Mouse (Mus musculus): ENCODE measurements around the gene Ccdc180. TPM values are rescaled to one million over a fixed set of nuclear protein-coding genes. Genes with fewer than 3 reads are reported as not detected.

Gene Ccdc180
- total RNA-seq, 1 experiment = not detected

DNA sequence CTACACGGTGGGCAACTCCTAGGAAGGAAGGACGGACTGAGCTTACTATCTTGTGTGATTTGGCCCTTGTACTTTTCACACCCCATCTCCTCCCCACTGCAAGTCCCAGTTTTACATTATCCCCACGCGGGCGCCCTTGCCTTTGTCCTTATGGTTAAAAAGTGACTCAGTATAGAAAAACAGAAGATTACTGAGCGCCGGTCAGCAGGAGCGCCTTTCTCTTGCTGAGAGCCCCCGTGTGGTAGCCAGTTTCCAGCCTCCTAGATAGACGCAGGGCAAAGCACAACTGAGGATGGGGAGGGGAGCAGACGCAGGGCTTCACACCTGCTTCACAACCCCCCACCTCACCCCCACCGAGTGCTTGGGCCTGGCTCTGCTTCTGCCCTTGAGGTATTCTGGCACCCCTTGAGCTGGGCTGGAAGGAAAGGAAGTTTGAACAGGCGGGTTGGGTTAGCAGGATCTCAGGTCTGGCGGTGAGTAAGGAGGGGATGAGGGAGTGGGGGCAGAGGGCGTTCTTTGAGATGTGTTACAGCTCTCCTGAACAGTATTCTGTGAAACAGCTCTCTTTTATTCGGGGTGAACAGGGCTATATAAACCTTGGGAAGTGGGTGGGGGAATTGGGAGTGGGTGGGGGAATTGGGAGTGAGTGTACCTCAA, 6.5 kb downstream of the Ccdc180 start:
- in situ Hi-C loops (cut with MboI; ENCODE audit: low sequenced_read_pairs in 2 of 2, unreplicated experiment in 2 of 2) = no loop called here
- Histone ChIP-seq H3K4me1 (ENCODE audit: control insufficient read depth in 2 of 2, insufficient read depth in 2 of 2, low read length in 2 of 2, poor library complexity in 1 of 2) (peaks cover 0 to 5% of the 10 kb centered on the region in 2 experiments; a peak in 1 of 4 replicates), H3K4me3 (ENCODE audit: insufficient read depth in 1 of 2, low read depth in 1 of 2, low read length in 2 of 2, poor library complexity in 1 of 2, severe bottlenecking in 1 of 2) (no peak overlapping the region), H3K36me3 (ENCODE audit: control insufficient read depth, insufficient read depth, low read length, poor library complexity, severe bottlenecking) (no peaks in the 10 kb centered on the region), H3K27ac (ENCODE audit: insufficient read depth, low read depth, low read length, poor library complexity, severe bottlenecking) (no peak overlapping the region), H3K9ac (ENCODE audit: insufficient read depth, low read depth, low read length, poor library complexity, severe bottlenecking) (peak overlapping the region; percentile 23; the same call in 1 of the 2 replicates), H3K9me3 (ENCODE audit: control insufficient read depth, insufficient read depth, low read depth, low read length) (no peaks in the 10 kb centered on the region)
- TF ChIP-seq ZNF384 (IDR thresholded peaks at IDR 0.05; ENCODE audit: low read depth, low read length) (no peak), MAFK (IDR thresholded peaks at IDR 0.05; ENCODE audit: insufficient read depth, low read depth, low read length) (no peak)
- no peak for DNase-seq (ENCODE audit: low read depth, low spot score)

DNA sequence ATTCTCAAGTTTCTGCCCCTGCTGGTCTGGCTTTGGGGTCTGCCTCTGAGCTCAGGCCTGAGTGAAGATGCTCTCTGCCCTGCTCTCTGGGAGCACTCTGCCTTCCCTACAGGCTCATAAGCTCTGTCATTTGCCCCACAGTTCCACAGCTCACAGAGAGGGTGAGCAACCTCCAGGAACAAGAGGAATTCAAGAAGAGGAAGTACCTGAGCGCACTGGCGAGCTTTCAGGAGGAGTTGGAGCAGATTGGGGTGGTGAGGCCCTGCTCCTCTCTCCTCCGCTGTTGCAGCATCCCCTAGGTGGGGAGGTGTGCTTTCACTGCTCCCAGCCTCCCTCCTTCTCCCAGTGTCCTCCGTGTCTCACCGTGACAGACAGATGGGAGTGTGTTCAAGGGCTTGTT, 8.3 kb downstream of the Ccdc180 start:
- H3K4me1 ChIP-seq (ENCODE audit: control insufficient read depth in 2 of 2, insufficient read depth in 2 of 2, low read length in 2 of 2, poor library complexity in 1 of 2) = peaks cover 0 to 5% of the 10 kb centered on the region in 2 experiments; a peak in 1 of 4 replicates
- H3K9me3 ChIP-seq (ENCODE audit: control insufficient read depth, insufficient read depth, low read depth, low read length) = no peaks in the 10 kb centered on the region
- no peaks in the 10 kb centered on the region for H3K36me3 ChIP-seq (ENCODE audit: control insufficient read depth, insufficient read depth, low read length, poor library complexity, severe bottlenecking)
- no peak overlapping the region for H3K9ac ChIP-seq (ENCODE audit: insufficient read depth, low read depth, low read length, poor library complexity, severe bottlenecking)
- no peak for TF ChIP-seq ZNF384 (IDR thresholded peaks at IDR 0.05; ENCODE audit: low read depth, low read length)
- TF ChIP-seq HCFC1 (IDR thresholded peaks at IDR 0.05; ENCODE audit: borderline replicate concordance, insufficient read depth, low read length) = no peak
- TF ChIP-seq CHD2 (IDR thresholded peaks at IDR 0.05; ENCODE audit: low read depth, low read length) = no peak
- TF ChIP-seq ZC3H11A (IDR thresholded peaks at IDR 0.05; ENCODE audit: borderline replicate concordance, low read depth, low read length) = no peak
- TF ChIP-seq MAFK (IDR thresholded peaks at IDR 0.05; ENCODE audit: insufficient read depth, low read depth, low read length) = no peak
- no peak overlapping the region for H3K4me3 ChIP-seq (ENCODE audit: insufficient read depth in 1 of 2, low read depth in 1 of 2, low read length in 2 of 2, poor library complexity in 1 of 2, severe bottlenecking in 1 of 2)
- no peak for DNase-seq (ENCODE audit: low read depth, low spot score)
- in situ Hi-C loops (cut with MboI; ENCODE audit: low sequenced_read_pairs in 2 of 2, unreplicated experiment in 2 of 2) = no loop called here
- H3K27ac ChIP-seq (ENCODE audit: insufficient read depth, low read depth, low read length, poor library complexity, severe bottlenecking) = no peak overlapping the region

DNA sequence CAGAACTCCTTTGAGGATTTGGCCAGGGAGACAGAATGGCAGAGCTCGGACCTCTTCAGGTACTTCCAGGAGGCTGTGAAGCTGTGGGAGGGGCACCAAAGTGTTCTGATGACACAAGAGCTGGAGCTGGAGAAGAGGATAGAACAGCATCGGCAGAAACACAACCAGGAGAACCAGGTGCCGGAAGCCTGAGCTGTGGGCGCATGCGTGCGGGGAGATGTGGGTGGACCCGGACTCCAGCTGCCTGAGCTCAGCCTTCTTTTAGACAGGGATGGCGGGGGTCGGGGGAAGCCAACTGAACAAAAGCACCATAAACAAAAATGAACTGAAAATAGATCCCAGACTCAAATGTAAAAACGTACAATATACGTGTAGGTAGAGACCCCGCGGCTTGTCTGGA, 19.2 kb downstream of the Ccdc180 start:
- TF ChIP-seq ZC3H11A (IDR thresholded peaks at IDR 0.05; ENCODE audit: borderline replicate concordance, low read depth, low read length) (no peak), MAFK (IDR thresholded peaks at IDR 0.05; ENCODE audit: insufficient read depth, low read depth, low read length) (no peak), ZNF384 (IDR thresholded peaks at IDR 0.05; ENCODE audit: low read depth, low read length) (no peak), HCFC1 (IDR thresholded peaks at IDR 0.05; ENCODE audit: borderline replicate concordance, insufficient read depth, low read length) (no peak), CHD2 (IDR thresholded peaks at IDR 0.05; ENCODE audit: low read depth, low read length) (no peak)
- Histone ChIP-seq H3K4me1 (ENCODE audit: control insufficient read depth in 2 of 2, insufficient read depth in 2 of 2, low read length in 2 of 2, poor library complexity in 1 of 2) (no peaks in the 10 kb centered on the region), H3K9me3 (ENCODE audit: control insufficient read depth, insufficient read depth, low read depth, low read length) (no peaks in the 10 kb centered on the region), H3K36me3 (ENCODE audit: control insufficient read depth, insufficient read depth, low read length, poor library complexity, severe bottlenecking) (no peaks in the 10 kb centered on the region), H3K4me3 (ENCODE audit: insufficient read depth in 1 of 2, low read depth in 1 of 2, low read length in 2 of 2, poor library complexity in 1 of 2, severe bottlenecking in 1 of 2) (no peak overlapping the region), H3K27ac (ENCODE audit: insufficient read depth, low read depth, low read length, poor library complexity, severe bottlenecking) (no peak overlapping the region), H3K9ac (ENCODE audit: insufficient read depth, low read depth, low read length, poor library complexity, severe bottlenecking) (no peak overlapping the region)
- in situ Hi-C loops (cut with MboI; ENCODE audit: low sequenced_read_pairs in 2 of 2, unreplicated experiment in 2 of 2) = no loop called here
- DNase-seq (ENCODE audit: low read depth, low spot score) = no peak

DNA sequence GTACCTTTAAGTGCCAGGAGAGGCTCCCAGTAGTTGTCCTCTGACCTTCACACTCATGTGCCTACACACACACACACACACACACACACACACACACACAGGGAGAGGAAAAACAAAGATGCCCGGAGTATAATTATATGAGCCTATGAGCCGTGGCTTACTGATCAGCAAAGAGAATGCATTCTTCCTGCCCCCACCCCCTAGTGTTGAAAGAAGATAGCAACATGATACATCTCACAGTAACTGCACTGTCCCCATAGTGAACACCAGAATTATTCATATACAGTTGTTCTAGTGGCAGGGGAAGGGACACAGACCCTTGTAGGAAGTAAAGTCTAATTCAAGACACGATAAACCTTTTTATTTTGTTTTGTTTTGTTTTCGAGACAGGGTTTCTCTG, 19.8 kb downstream of the Ccdc180 start:
- in situ Hi-C loops (cut with MboI; ENCODE audit: low sequenced_read_pairs in 2 of 2, unreplicated experiment in 2 of 2) = no loop called here
- no peak for DNase-seq (ENCODE audit: low read depth, low spot score)
- H3K4me3 ChIP-seq (ENCODE audit: insufficient read depth in 1 of 2, low read depth in 1 of 2, low read length in 2 of 2, poor library complexity in 1 of 2, severe bottlenecking in 1 of 2) = no peak overlapping the region
- TF ChIP-seq MAFK (IDR thresholded peaks at IDR 0.05; ENCODE audit: insufficient read depth, low read depth, low read length) = no peak
- TF ChIP-seq ZC3H11A (IDR thresholded peaks at IDR 0.05; ENCODE audit: borderline replicate concordance, low read depth, low read length) = no peak
- no peak for TF ChIP-seq ZNF384 (IDR thresholded peaks at IDR 0.05; ENCODE audit: low read depth, low read length)
- TF ChIP-seq HCFC1 (IDR thresholded peaks at IDR 0.05; ENCODE audit: borderline replicate concordance, insufficient read depth, low read length) = no peak
- TF ChIP-seq CHD2 (IDR thresholded peaks at IDR 0.05; ENCODE audit: low read depth, low read length) = no peak
- no peaks in the 10 kb centered on the region for H3K9me3 ChIP-seq (ENCODE audit: control insufficient read depth, insufficient read depth, low read depth, low read length)
- H3K4me1 ChIP-seq (ENCODE audit: control insufficient read depth in 2 of 2, insufficient read depth in 2 of 2, low read length in 2 of 2, poor library complexity in 1 of 2) = no peaks in the 10 kb centered on the region
- no peak overlapping the region for H3K9ac ChIP-seq (ENCODE audit: insufficient read depth, low read depth, low read length, poor library complexity, severe bottlenecking)
- no peak overlapping the region for H3K27ac ChIP-seq (ENCODE audit: insufficient read depth, low read depth, low read length, poor library complexity, severe bottlenecking)
- H3K36me3 ChIP-seq (ENCODE audit: control insufficient read depth, insufficient read depth, low read length, poor library complexity, severe bottlenecking) = no peaks in the 10 kb centered on the region

DNA sequence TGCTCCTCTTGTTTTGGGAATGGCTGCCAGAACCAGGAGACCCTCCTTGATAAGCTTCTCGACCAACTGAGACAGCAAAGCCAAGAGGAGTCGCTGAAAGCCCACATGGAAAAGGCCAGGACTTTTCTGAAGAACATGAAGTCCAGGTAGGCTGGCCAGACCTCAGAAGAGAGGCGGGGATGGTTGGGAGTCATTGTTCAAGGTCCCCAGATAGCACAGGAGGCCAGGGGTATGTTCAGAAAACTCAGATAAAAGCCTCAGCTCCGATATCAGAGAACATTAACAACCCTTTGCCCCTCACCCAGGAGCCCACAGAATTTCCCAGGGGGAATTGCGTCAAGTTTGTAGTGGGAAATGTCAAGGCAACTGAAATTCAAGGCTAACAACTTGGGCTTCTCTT, 21.2 kb downstream of the Ccdc180 start:
- H3K9ac ChIP-seq (ENCODE audit: insufficient read depth, low read depth, low read length, poor library complexity, severe bottlenecking) = no peak overlapping the region
- H3K4me1 ChIP-seq (ENCODE audit: control insufficient read depth in 2 of 2, insufficient read depth in 2 of 2, low read length in 2 of 2, poor library complexity in 1 of 2) = no peaks in the 10 kb centered on the region
- no peak overlapping the region for H3K4me3 ChIP-seq (ENCODE audit: insufficient read depth in 1 of 2, low read depth in 1 of 2, low read length in 2 of 2, poor library complexity in 1 of 2, severe bottlenecking in 1 of 2)
- no peak overlapping the region for H3K27ac ChIP-seq (ENCODE audit: insufficient read depth, low read depth, low read length, poor library complexity, severe bottlenecking)
- in situ Hi-C loops (cut with MboI; ENCODE audit: low sequenced_read_pairs in 2 of 2, unreplicated experiment in 2 of 2) = no loop called here
- no peaks in the 10 kb centered on the region for H3K36me3 ChIP-seq (ENCODE audit: control insufficient read depth, insufficient read depth, low read length, poor library complexity, severe bottlenecking)
- H3K9me3 ChIP-seq (ENCODE audit: control insufficient read depth, insufficient read depth, low read depth, low read length) = no peaks in the 10 kb centered on the region
- no peak for TF ChIP-seq CHD2 (IDR thresholded peaks at IDR 0.05; ENCODE audit: low read depth, low read length)
- no peak for DNase-seq (ENCODE audit: low read depth, low spot score)
